Mouse (Mus musculus): Measurements from ENCODE around the gene Chrm4.

DNA sequence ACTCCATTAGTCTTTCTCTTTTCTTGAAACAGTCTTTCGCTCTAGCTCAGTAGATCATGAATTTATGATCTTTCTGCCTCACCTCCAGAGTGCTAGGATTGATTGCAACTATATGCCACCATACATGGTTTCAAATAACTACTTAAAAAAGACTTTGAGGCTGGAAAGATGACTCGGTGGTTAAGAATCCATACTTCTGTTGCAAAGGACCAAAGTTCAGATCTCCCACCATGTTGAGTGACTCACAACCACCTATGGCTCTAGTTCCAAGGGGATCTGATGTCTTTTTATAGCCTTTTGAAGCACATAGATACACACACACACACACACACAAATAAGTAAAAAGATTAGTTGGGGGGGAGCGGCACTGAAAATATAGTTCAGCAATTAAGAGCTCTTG lies 31.6 kb upstream of the Chrm4 start:
- TF ChIP-seq GATA1 (IDR thresholded peaks at IDR 0.05; ENCODE audit: borderline replicate concordance, low read length) (no peak), FLI1 (IDR thresholded peaks at IDR 0.05; ENCODE audit: low read length) (no peak)
